ENCODE assay signal across 21 mouse cellular contexts in the genomic region with DNA sequence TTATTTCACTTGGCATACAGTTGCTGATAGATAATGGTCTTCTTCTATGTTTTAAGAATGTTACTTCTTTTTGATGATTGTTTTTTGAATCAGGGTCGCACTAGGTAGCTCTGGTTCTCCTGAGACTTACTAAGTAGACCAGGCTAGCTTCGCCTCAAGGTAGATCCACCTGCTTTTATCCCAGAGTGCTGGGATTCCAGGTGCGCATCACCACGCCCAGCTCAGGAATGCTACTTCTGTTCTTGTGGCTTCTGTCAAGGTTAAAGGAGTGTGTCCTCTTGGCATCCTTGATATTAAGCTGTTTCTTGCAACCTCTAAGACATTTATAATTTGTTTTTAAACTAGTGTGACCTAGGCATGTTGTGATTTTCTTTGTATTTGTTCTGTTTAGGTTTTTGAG.
"Had no signal": no experiment of that assay in that cellular context is flagged by ENCODE, and none has a peak within 500 bp of the region (broad histone marks: within the 10 kb centered on the region; RNA-seq: fewer than 3 reads in every experiment).

No protein-coding gene starts in this region.

- H3K9ac ChIP-seq: lung, embryonic 15.5 days; midbrain, embryonic 12.5 days; neural tube, embryonic 13.5 days; neural tube, embryonic 15.5 days had no signal

- H3K27ac ChIP-seq: lung, embryonic 15.5 days; macrophage; midbrain, embryonic 10.5 days; midbrain, embryonic 12.5 days; neural tube, embryonic 13.5 days; neural tube, embryonic 15.5 days had no signal

- H3K4me2 ChIP-seq: lung, embryonic 15.5 days; midbrain, embryonic 12.5 days; neural tube, embryonic 13.5 days; neural tube, embryonic 15.5 days had no signal

- H3K4me1 ChIP-seq: lung, embryonic 15.5 days; midbrain, embryonic 10.5 days; midbrain, embryonic 12.5 days; neural tube, embryonic 13.5 days; neural tube, embryonic 15.5 days had no signal

- H3K4me3 ChIP-seq: lung, embryonic 15.5 days; midbrain, embryonic 10.5 days; midbrain, embryonic 12.5 days; myocyte; neural tube, embryonic 13.5 days; neural tube, embryonic 15.5 days had no signal

- H3K9me3 ChIP-seq: lung, embryonic 15.5 days; midbrain, embryonic 10.5 days; midbrain, embryonic 12.5 days; neural tube, embryonic 13.5 days; neural tube, embryonic 15.5 days had no signal

- DNase-seq: lung, adult 18-20 months; lung, postnatal 14 days; lung, postnatal 36 days; midbrain, embryonic 14.5 days; retina, postnatal 1 day; right cerebral cortex, adult 18-20 months; right cerebral cortex, postnatal 25 days; right cerebral cortex, postnatal 4 days; spleen, adult 18-20 months; thymus, adult 18-20 months; thymus, postnatal 14 days; thymus, postnatal 36 days had no signal

- ATAC-seq: lung, postnatal 0 days; midbrain, embryonic 16.5 days had no signal

- H3K27me3 ChIP-seq: lung, embryonic 15.5 days; midbrain, embryonic 12.5 days; neural tube, embryonic 13.5 days; neural tube, embryonic 15.5 days had no signal
